Comparison of ENCODE assay signal across 28 mouse cellular contexts in genomic region chr10:43368611-43369010, GRCm38 (mm10).
"Had no signal": no experiment of that assay in that cellular context is flagged by ENCODE, and none has a peak within 500 bp of the region (broad histone marks: within the 10 kb centered on the region; RNA-seq: fewer than 3 reads in every experiment).

No protein-coding gene starts in this region.

- H3K9ac ChIP-seq: embryonic facial prominence, embryonic 12.5 days; embryonic facial prominence, embryonic 13.5 days; embryonic facial prominence, embryonic 15.5 days; forebrain, embryonic 12.5 days; forebrain, embryonic 13.5 days; forebrain, embryonic 15.5 days; forebrain, postnatal 0 days had no signal

- H3K9me3 ChIP-seq: embryonic facial prominence, embryonic 10.5 days; embryonic facial prominence, embryonic 12.5 days; embryonic facial prominence, embryonic 13.5 days; embryonic facial prominence, embryonic 15.5 days; forebrain, embryonic 10.5 days; forebrain, embryonic 12.5 days; forebrain, embryonic 13.5 days; forebrain, embryonic 15.5 days had no signal

- H3K27ac ChIP-seq: embryonic facial prominence, embryonic 10.5 days; embryonic facial prominence, embryonic 12.5 days; embryonic facial prominence, embryonic 13.5 days; embryonic facial prominence, embryonic 15.5 days; forebrain, embryonic 10.5 days; forebrain, embryonic 12.5 days; forebrain, embryonic 13.5 days; forebrain, embryonic 15.5 days; gastrocnemius, adult 2 months; heart, adult 2 months had no signal

- ATAC-seq: forebrain, embryonic 13.5 days; forebrain, embryonic 14.5 days; forebrain, embryonic 15.5 days; forebrain, embryonic 16.5 days; forebrain, postnatal 0 days had no signal

- H3K27me3 ChIP-seq: embryonic facial prominence, embryonic 12.5 days; embryonic facial prominence, embryonic 13.5 days; embryonic facial prominence, embryonic 15.5 days; forebrain, embryonic 12.5 days; forebrain, embryonic 13.5 days; forebrain, embryonic 15.5 days had no signal

- H3K4me1 ChIP-seq: embryonic facial prominence, embryonic 10.5 days; embryonic facial prominence, embryonic 13.5 days; embryonic facial prominence, embryonic 15.5 days; forebrain, embryonic 15.5 days had no signal

- DNase-seq: cerebellum, adult 2 months; cerebellum, adult 8-10 months; cerebellum, adult 9-10 months; cerebellum, adult 9-11 months; cerebellum, postnatal 10 days; cerebellum, postnatal 14 days; cerebellum, postnatal 25 days; cerebellum, postnatal 36 days; embryo, embryonic 11 days; forebrain, postnatal 0 days; gastrocnemius, adult 2 months; gastrocnemius, postnatal 10 days; gastrocnemius, postnatal 14 days; gastrocnemius, postnatal 25 days; gastrocnemius, postnatal 36 days; heart, adult 18-20 months; heart, adult 2 months had no signal

- H3K4me3 ChIP-seq: embryonic facial prominence, embryonic 10.5 days; embryonic facial prominence, embryonic 12.5 days; embryonic facial prominence, embryonic 13.5 days; embryonic facial prominence, embryonic 15.5 days; erythroblast, embryonic 14.5 days; forebrain, embryonic 10.5 days; forebrain, embryonic 12.5 days; forebrain, embryonic 13.5 days; forebrain, embryonic 15.5 days; gastrocnemius, adult 2 months; heart, adult 2 months had no signal

- H3K4me2 ChIP-seq: embryonic facial prominence, embryonic 12.5 days; embryonic facial prominence, embryonic 13.5 days; embryonic facial prominence, embryonic 15.5 days; forebrain, embryonic 12.5 days; forebrain, embryonic 13.5 days; forebrain, embryonic 15.5 days had no signal

- H3K36me3 ChIP-seq: embryonic facial prominence, embryonic 10.5 days; embryonic facial prominence, embryonic 12.5 days; embryonic facial prominence, embryonic 13.5 days; embryonic facial prominence, embryonic 15.5 days; forebrain, embryonic 12.5 days; forebrain, embryonic 15.5 days had no signal
